Mouse (Mus musculus) CH12.LX (cell line): ENCODE results near the gene Klf3. TPM values are rescaled to one million over a fixed set of nuclear protein-coding genes. Genes with fewer than 3 reads are reported as not detected.

Experiments
- DNase-seq: peaks from one replicate; pipeline ENCODE4 v3.0.0-alpha.2; 2013; ENCODE audit errors: extremely low read depth
- H3K27ac ChIP-seq: 2 replicates; pipeline ENCODE4 v1.5.1; 2012; ENCODE audit warnings: low read depth, mild to moderate bottlenecking, control low read depth, moderate library complexity; ENCODE audit not compliant: insufficient read depth
- H3K27me3 ChIP-seq: replicated peaks from 2 replicates; pipeline ENCODE3; 2012; ENCODE audit warnings: inconsistent platforms
- H3K36me3 ChIP-seq, 2 experiments: replicated peaks in 1 of 2; 2 replicates each; pipeline versions ENCODE3 to v1.6.1; 2012; ENCODE audit warnings: inconsistent platforms in 1 of 2, low read length in 1 of 2, mild to moderate bottlenecking in 1 of 2, mixed read lengths in 1 of 2, moderate library complexity in 1 of 2; ENCODE audit not compliant: control insufficient read depth in 1 of 2, insufficient read depth in 1 of 2
- H3K4me1 ChIP-seq, 2 experiments: 2 replicates each; pipeline ENCODE4 v1.6.1; 2012; ENCODE audit warnings: inconsistent platforms in 1 of 2, moderate library complexity in 1 of 2; ENCODE audit not compliant: insufficient read depth in 2 of 2, control insufficient read depth in 1 of 2
- H3K4me2 ChIP-seq: 2 replicates; pipeline ENCODE4 v1.6.1; 2012; ENCODE audit warnings: low read depth, mild to moderate bottlenecking, control low read depth; ENCODE audit not compliant: poor library complexity, insufficient read depth, severe bottlenecking
- H3K4me3 ChIP-seq, 3 experiments: fragments of 150-350 bp in 1 of 3; sonication (generic) in 1 of 3; replicated peaks in 1 of 3; 2 replicates each; pipeline versions ENCODE3 to v1.5.1; 2011 to 2012; ENCODE audit warnings: low read depth in 2 of 3, low read length in 2 of 3, mild to moderate bottlenecking in 2 of 3, moderate library complexity in 2 of 3, control low read depth in 1 of 3, improper control_type of control experiment in 1 of 3, inconsistent platforms in 1 of 3, mixed read lengths in 1 of 3; ENCODE audit not compliant: poor library complexity in 1 of 3
- H3K79me2 ChIP-seq: replicated peaks from 2 replicates; pipeline ENCODE4 v1.6.1; 2012; ENCODE audit warnings: mild to moderate bottlenecking, moderate library complexity; ENCODE audit not compliant: control insufficient read depth, poor library complexity, insufficient read depth, severe bottlenecking; ENCODE audit errors: extremely low read depth
- H3K9ac ChIP-seq: 2 replicates; pipeline ENCODE4 v1.6.1; 2012; ENCODE audit warnings: low read depth, mild to moderate bottlenecking, control low read depth, moderate library complexity; ENCODE audit not compliant: insufficient read depth
- H3K9me3 ChIP-seq: replicated peaks from 2 replicates; pipeline ENCODE3; 2012; ENCODE audit warnings: low read length, inconsistent platforms, mixed read lengths
- BHLHE40 ChIP-seq: IDR thresholded peaks from 2 replicates; pipeline ENCODE4 v1.6.1; 2011; ENCODE audit warnings: mild to moderate bottlenecking, low read depth, low read length, improper control_type of control experiment
- CTCF ChIP-seq, 2 experiments: IDR thresholded peaks in 1 of 2; conservative IDR thresholded peaks in 1 of 2; 2 replicates each; pipeline ENCODE4 v1.5.1; 2011 to 2012; ENCODE audit warnings: low read depth in 2 of 2, low read length in 2 of 2, improper control_type of control experiment in 1 of 2, inconsistent platforms in 1 of 2, mild to moderate bottlenecking in 1 of 2, moderate library complexity in 1 of 2
- E2F4 ChIP-seq: IDR thresholded peaks from 2 replicates; pipeline ENCODE4 v1.6.1; 2011; ENCODE audit warnings: low read depth, low read length, improper control_type of control experiment; ENCODE audit not compliant: insufficient replicate concordance
- ELF1 ChIP-seq: IDR thresholded peaks from 2 replicates; pipeline ENCODE4 v1.6.1; 2014; ENCODE audit warnings: low read depth, mild to moderate bottlenecking, inconsistent platforms, low read length, improper control_type of control experiment
- EP300 ChIP-seq: IDR thresholded peaks from 2 replicates; pipeline ENCODE4 v1.6.1; 2011; ENCODE audit warnings: low read length, improper control_type of control experiment
- GABPA ChIP-seq: IDR thresholded peaks from 2 replicates; pipeline ENCODE4 v1.6.1; 2012; ENCODE audit warnings: low read depth, low read length, improper control_type of control experiment, inconsistent platforms; ENCODE audit not compliant: insufficient replicate concordance
- HCFC1 ChIP-seq: IDR thresholded peaks from 2 replicates; pipeline ENCODE4 v1.6.1; 2012; ENCODE audit warnings: low read depth, mild to moderate bottlenecking, inconsistent platforms, low read length, improper control_type of control experiment
- IRF4 ChIP-seq: IDR thresholded peaks from 2 replicates; pipeline ENCODE4 v1.6.1; 2014; ENCODE audit warnings: low read depth, mild to moderate bottlenecking, inconsistent platforms, low read length, improper control_type of control experiment
- JUN ChIP-seq: IDR thresholded peaks from 2 replicates; pipeline ENCODE4 v1.6.1; 2011; ENCODE audit warnings: low read depth, mild to moderate bottlenecking, low read length, improper control_type of control experiment, moderate library complexity; ENCODE audit not compliant: insufficient read depth
- JUND ChIP-seq: conservative IDR thresholded peaks from 2 replicates; pipeline ENCODE4 v1.6.1; 2011; ENCODE audit warnings: low read depth, low read length, improper control_type of control experiment
- MAFK ChIP-seq: IDR thresholded peaks from 2 replicates; pipeline ENCODE4 v1.6.1; 2011; ENCODE audit warnings: low read length, improper control_type of control experiment; ENCODE audit not compliant: insufficient replicate concordance
- MAX ChIP-seq: IDR thresholded peaks from 2 replicates; pipeline ENCODE4 v1.6.1; 2011; ENCODE audit warnings: low read length, improper control_type of control experiment
- MEF2A ChIP-seq: IDR thresholded peaks from 2 replicates; pipeline ENCODE4 v1.6.1; 2014; ENCODE audit warnings: low read depth, mild to moderate bottlenecking, inconsistent platforms, low read length, improper control_type of control experiment, borderline replicate concordance
- NELFE ChIP-seq: IDR thresholded peaks from 2 replicates; pipeline ENCODE4 v1.6.1; 2011; ENCODE audit warnings: low read depth, low read length, improper control_type of control experiment
- PAX5 ChIP-seq: IDR thresholded peaks from 2 replicates; pipeline ENCODE4 v1.6.1; 2012; ENCODE audit warnings: low read length, inconsistent platforms, mixed read lengths
- POLR2AphosphoS2 ChIP-seq: IDR thresholded peaks from 2 replicates; pipeline ENCODE4 v1.6.1; 2011; ENCODE audit warnings: low read depth, low read length, improper control_type of control experiment
- RAD21 ChIP-seq: IDR thresholded peaks from 2 replicates; pipeline ENCODE4 v1.6.1; 2011; ENCODE audit warnings: low read depth, mild to moderate bottlenecking, low read length, improper control_type of control experiment, moderate library complexity
- TBP ChIP-seq: conservative IDR thresholded peaks from 2 replicates; pipeline ENCODE4 v1.6.1; 2011; ENCODE audit warnings: low read depth, low read length, improper control_type of control experiment
- TCF12 ChIP-seq: IDR thresholded peaks from 2 replicates; pipeline ENCODE4 v1.6.1; 2014; ENCODE audit warnings: low read depth, mild to moderate bottlenecking, inconsistent platforms, low read length, improper control_type of control experiment
- UBTF ChIP-seq: IDR thresholded peaks from 2 replicates; pipeline ENCODE4 v1.6.1; 2012; ENCODE audit warnings: low read depth, mild to moderate bottlenecking, inconsistent platforms, low read length, improper control_type of control experiment, moderate library complexity
- USF1 ChIP-seq: IDR thresholded peaks from 2 replicates; pipeline ENCODE4 v1.6.1; 2014; ENCODE audit warnings: low read depth, mild to moderate bottlenecking, inconsistent platforms, low read length, improper control_type of control experiment
- USF2 ChIP-seq: conservative IDR thresholded peaks from 2 replicates; pipeline ENCODE4 v1.6.1; 2011; ENCODE audit warnings: low read depth, low read length, improper control_type of control experiment
- ZC3H11A ChIP-seq: IDR thresholded peaks from 2 replicates; pipeline ENCODE4 v1.6.1; 2012; ENCODE audit warnings: low read depth, mild to moderate bottlenecking, inconsistent platforms, low read length, improper control_type of control experiment
- ZMIZ1 ChIP-seq: IDR thresholded peaks from 2 replicates; pipeline ENCODE4 v1.6.1; 2012; ENCODE audit warnings: low read depth, mild to moderate bottlenecking, inconsistent platforms, low read length, improper control_type of control experiment
- dilution Hi-C: fragments of 300-500 bp; cut with MboI; formaldehyde crosslinking; loops from 2 replicates; pipeline ENCODE4 v1.14.3; 2020; ENCODE audit warnings: low sequenced_read_pairs; ENCODE audit not compliant: extremely low pct_unique_long_range_greater_than_20kb, extremely low pct_ligation_motif_present
- in situ Hi-C: fragments of 300-500 bp; cut with MboI; formaldehyde crosslinking; loops from 3 replicates; pipeline ENCODE4 v1.14.3; 2019; ENCODE audit warnings: low sequenced_read_pairs, low pct_ligation_motif_present, low pct_unique_long_range_greater_than_20kb, mixed read lengths
- polyA plus RNA-seq: library from polyadenylated mRNA; unstranded; fragments of >175 nt; gene quantifications from 2 replicates; pipeline ENCODE4 v1.2.1, GENCODE M21; 2012; ENCODE audit warnings: low read depth; ENCODE audit not compliant: insufficient read length
- total RNA-seq, 2 experiments: library from RNA; depleted of rRNA; stranded (reverse); fragments of 300-350 nt in 1 of 2; fragments of >200 nt in 1 of 2; gene quantifications; 2 replicates each; pipeline ENCODE4 v1.2.3; 2012 to 2014

Klf3 gene
- total and polyA plus RNA-seq, 3 experiments: 0.40 to 4.4 (median 0.64) TPM

DNA sequence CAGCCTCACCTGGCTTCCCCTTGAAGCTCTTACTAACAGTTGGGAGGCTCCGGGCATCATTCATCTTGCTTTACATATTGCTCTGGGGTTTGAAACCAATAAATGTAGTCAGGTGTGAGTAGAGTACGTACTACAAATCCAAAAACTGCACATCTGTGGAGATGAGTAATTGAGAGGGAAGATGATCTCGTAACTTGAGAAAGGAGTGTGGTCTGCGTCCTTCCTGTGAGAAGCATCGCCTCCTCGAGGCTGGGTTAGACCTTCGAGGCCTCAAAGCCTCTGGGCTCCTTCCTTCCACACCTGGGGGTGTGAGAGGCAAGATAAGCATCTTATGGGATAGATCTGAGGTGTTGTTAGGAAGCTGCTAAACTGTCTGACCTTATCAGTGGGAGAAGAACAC is 11.2 kb downstream of the Klf3 start:
- no peak overlapping the region for H3K4me3 ChIP-seq

GRCm38 (mm10) chr5:64815631-64816030 is 12.4 kb downstream of the Klf3 start:
- H3K27ac ChIP-seq: no peak overlapping the region

More for the DNA sequence above, 11.2 kb downstream of the Klf3 start:
- H3K27me3 ChIP-seq: no peaks in the 10 kb centered on the region
- TF ChIP-seq ZC3H11A (no peak), TBP (no peak), EP300 (no peak), TCF12 (no peak), CTCF (conservative IDR thresholded peaks at IDR 0.05 in 1 of 2, IDR thresholded peaks at IDR 0.05 in 1 of 2; ENCODE audit: low read depth in 2 of 2, low read length in 2 of 2) (no peak), HCFC1 (no peak), MAX (no peak), ZMIZ1 (no peak), UBTF (no peak), E2F4 (no peak), GABPA (no peak)
- H3K79me2 ChIP-seq: no peaks in the 10 kb centered on the region
- H3K9me3 ChIP-seq: no peaks in the 10 kb centered on the region
- H3K9ac ChIP-seq: no peak overlapping the region
- H3K4me1 ChIP-seq: peaks cover 6 to 29% of the 10 kb centered on the region in 2 experiments; a peak in 2 of 4 replicates
- no peak overlapping the region for H3K4me2 ChIP-seq
- H3K27ac ChIP-seq: no peak overlapping the region
- in situ Hi-C loops (loop anchor here (5.0 kb wide), 2 partner anchors 307 to 427 kb away; no protein-coding TSS in a partner anchor), dilution Hi-C loops (no loop called here)
- DNase-seq: no peak
- H3K36me3 ChIP-seq: peaks cover 0 to 6% of the 10 kb centered on the region in 2 experiments

More at GRCm38 (mm10) chr5:64815631-64816030, 12.4 kb downstream of the Klf3 start:
- no peak overlapping the region for H3K4me3 ChIP-seq
- no peaks in the 10 kb centered on the region for H3K27me3 ChIP-seq
- no peaks in the 10 kb centered on the region for H3K79me2 ChIP-seq
- dilution Hi-C loops: no loop called here
- no peak overlapping the region for H3K4me2 ChIP-seq
- no peak for DNase-seq
- H3K9ac ChIP-seq: no peak overlapping the region
- peaks cover 0 to 10% of the 10 kb centered on the region in 2 experiments for H3K36me3 ChIP-seq
- in situ Hi-C loops: no loop called here
- no peak for TF ChIP-seq JUND
- TF ChIP-seq NELFE: no peak
- no peak for TF ChIP-seq JUN
- TF ChIP-seq RAD21: no peak
- TF ChIP-seq CTCF (conservative IDR thresholded peaks at IDR 0.05 in 1 of 2, IDR thresholded peaks at IDR 0.05 in 1 of 2; ENCODE audit: low read depth in 2 of 2, low read length in 2 of 2): no peak
- TF ChIP-seq USF2: no peak
- no peak for TF ChIP-seq USF1
- TF ChIP-seq IRF4: no peak
- TF ChIP-seq MAFK: no peak
- TF ChIP-seq BHLHE40: no peak
- no peak for TF ChIP-seq PAX5
- TF ChIP-seq GABPA: no peak
- no peak for TF ChIP-seq E2F4
- TF ChIP-seq TBP: no peak
- TF ChIP-seq MEF2A: no peak
- no peak for TF ChIP-seq ELF1
- no peak for TF ChIP-seq POLR2AphosphoS2
- no peak for TF ChIP-seq ZMIZ1
- H3K9me3 ChIP-seq: no peaks in the 10 kb centered on the region
- H3K4me1 ChIP-seq: peaks cover 6 to 31% of the 10 kb centered on the region in 2 experiments; a peak in 2 of 4 replicates
